Mouse (Mus musculus) hindbrain, embryonic 14.5 days (tissue): ENCODE measurements around the gene Casc3. TPM values are rescaled to one million over a fixed set of nuclear protein-coding genes. Genes with fewer than 3 reads are reported as not detected.
A peak's percentile ranks its signal among the peaks of the same experiment; 100 is the strongest.

Experiments used
- ATAC-seq: fragments of 200-750 bp; cut with Nextera tagmentation; 2 replicates; pipeline ENCODE4 v1.8.0; 2017; ENCODE audit warnings: moderate number of reproducible peaks, mild to moderate bottlenecking, moderate TSS enrichment, moderate library complexity; ENCODE audit not compliant: low FRiP score
- DNase-seq: peaks from one replicate; pipeline ENCODE4 v3.0.0-alpha.2; 2015; ENCODE audit warnings: low spot score
- H3K27ac ChIP-seq: fragments of 300-500 bp; sonication (generic); 2 replicates; pipeline ENCODE4 v1.5.1; 2014; ENCODE audit warnings: mild to moderate bottlenecking, moderate library complexity
- H3K27me3 ChIP-seq: fragments of 300-500 bp; sonication (generic); 2 replicates; pipeline ENCODE4 v1.6.1; 2014; ENCODE audit warnings: mild to moderate bottlenecking, low read length, mixed read lengths; ENCODE audit not compliant: control insufficient read depth, insufficient read depth
- H3K36me3 ChIP-seq: fragments of 300-500 bp; sonication (generic); replicated peaks from 2 replicates; pipeline ENCODE4 v1.6.1; 2014; ENCODE audit not compliant: control insufficient read depth, insufficient read depth
- H3K4me1 ChIP-seq: fragments of 300-500 bp; sonication (generic); replicated peaks from 2 replicates; pipeline ENCODE4 v1.6.1; 2014; ENCODE audit warnings: antibody characterized with exemption, low read length, mixed read lengths; ENCODE audit not compliant: control insufficient read depth, insufficient read depth
- H3K4me2 ChIP-seq: fragments of 300-500 bp; sonication (generic); replicated peaks from 2 replicates; pipeline ENCODE4 v1.6.1; 2014; ENCODE audit warnings: mild to moderate bottlenecking, moderate library complexity
- H3K4me3 ChIP-seq: fragments of 300-500 bp; sonication (generic); replicated peaks from 2 replicates; pipeline ENCODE4 v1.5.1; 2014; ENCODE audit warnings: mild to moderate bottlenecking, low read length
- H3K9ac ChIP-seq: fragments of 300-500 bp; sonication (generic); 2 replicates; pipeline ENCODE4 v1.6.1; 2014
- H3K9me3 ChIP-seq: fragments of 300-500 bp; sonication (generic); 2 replicates; pipeline ENCODE4 v1.6.1; 2016; ENCODE audit warnings: low read length; ENCODE audit not compliant: control insufficient read depth
- WGBS: fragments of 180-500 bp; shearing (Covaris S2); extraction: QIAGEN DNeasy Blood & Tissue Kit; methylation state at CpG from one replicate; pipeline ENCODE4 v1.1.7; 2014; 5-methylcytosine and 5-hydroxymethylcytosine counted together
- polyA plus RNA-seq: library from polyadenylated mRNA; unstranded; fragments of >200 nt; fragmentation: Nextera tagmentation; extraction: Ambion mirVana; gene quantifications from 2 replicates; pipeline ENCODE4 v1.2.1, GENCODE M21; 2014

Gene Casc3
- polyA plus RNA-seq, 1 experiment from 2014 or later, result 49.3 TPM

DNA sequence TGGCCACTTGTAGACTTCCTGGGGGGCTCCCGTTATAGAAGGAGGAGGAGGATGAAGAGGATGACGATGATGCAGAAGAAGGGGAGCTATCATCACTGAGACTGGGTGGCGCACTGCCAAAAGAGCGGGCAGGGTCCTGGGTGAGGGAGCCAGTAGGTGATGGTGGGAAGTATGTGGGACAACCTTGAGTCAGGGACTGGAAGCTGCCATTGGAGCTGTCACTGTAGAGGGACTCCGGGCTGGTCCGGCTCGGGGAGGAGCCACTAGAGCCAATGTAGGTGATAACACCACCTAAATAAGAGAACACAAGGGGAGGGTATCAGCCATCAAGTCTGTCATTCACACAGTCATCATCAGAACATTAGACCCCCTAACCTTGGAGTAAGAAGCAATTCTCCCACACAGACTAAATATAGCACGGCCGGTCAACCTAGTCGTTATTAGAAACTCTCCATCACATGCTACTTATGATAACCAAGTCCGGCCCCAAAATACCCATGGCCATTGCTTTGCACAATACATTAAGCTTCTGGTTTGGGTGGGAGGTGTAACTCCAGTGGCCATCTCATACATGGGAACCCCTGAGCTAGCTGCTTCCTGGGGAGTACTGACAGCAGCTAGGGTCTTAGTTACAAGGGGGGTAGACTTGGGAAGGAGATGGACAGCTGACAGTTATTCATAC lies 32.7 kb upstream of the Casc3 start:
- Histone ChIP-seq H3K27ac (no peak overlapping the region), H3K9me3 (no peaks in the 10 kb centered on the region), H3K4me3 (no peak overlapping the region), H3K4me1 (peaks cover 54% of the 10 kb centered on the region), H3K27me3 (no peaks in the 10 kb centered on the region), H3K4me2 (no peak overlapping the region), H3K36me3 (peaks cover 34% of the 10 kb centered on the region), H3K9ac (no peak overlapping the region)
- DNase-seq (no peak), ATAC-seq (no peak)
- WGBS, result 96% methylated on average over 11 of the region's 11 CpGs

DNA sequence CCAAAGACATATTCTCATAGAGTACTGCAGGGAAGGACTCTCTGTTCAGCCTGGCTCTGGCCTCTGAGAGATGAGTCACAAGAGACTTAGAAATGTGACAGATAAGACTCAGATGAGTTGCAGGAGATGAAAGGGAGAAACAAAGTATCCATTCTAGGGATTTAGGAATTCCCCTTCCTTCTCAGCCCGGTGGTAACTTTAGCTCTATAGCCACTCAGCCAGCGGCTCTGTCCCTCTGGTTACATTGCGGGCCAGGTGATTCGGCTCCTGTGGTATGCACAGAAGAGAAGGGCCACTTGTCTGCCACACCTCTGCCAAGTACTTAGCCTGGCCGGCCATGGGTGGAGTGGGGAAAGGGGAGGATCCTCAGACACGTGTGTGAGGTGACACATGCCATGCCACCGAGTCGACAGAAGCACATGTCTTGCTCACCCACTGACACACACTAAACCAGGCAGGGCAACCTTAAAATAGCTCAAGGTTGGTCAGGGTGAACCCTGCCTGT lies 32.0 kb upstream of the Casc3 start:
- WGBS, result 78% methylated on average over 8 of the region's 8 CpGs
- DNase-seq, result no peak
- Histone ChIP-seq H3K4me1 (peaks cover 48% of the 10 kb centered on the region), H3K4me3 (no peak overlapping the region), H3K9me3 (no peaks in the 10 kb centered on the region), H3K9ac (no peak overlapping the region), H3K36me3 (peaks cover 34% of the 10 kb centered on the region), H3K27ac (no peak overlapping the region), H3K4me2 (peak overlapping the region; percentile 88), H3K27me3 (no peaks in the 10 kb centered on the region)
- no peak for ATAC-seq

DNA sequence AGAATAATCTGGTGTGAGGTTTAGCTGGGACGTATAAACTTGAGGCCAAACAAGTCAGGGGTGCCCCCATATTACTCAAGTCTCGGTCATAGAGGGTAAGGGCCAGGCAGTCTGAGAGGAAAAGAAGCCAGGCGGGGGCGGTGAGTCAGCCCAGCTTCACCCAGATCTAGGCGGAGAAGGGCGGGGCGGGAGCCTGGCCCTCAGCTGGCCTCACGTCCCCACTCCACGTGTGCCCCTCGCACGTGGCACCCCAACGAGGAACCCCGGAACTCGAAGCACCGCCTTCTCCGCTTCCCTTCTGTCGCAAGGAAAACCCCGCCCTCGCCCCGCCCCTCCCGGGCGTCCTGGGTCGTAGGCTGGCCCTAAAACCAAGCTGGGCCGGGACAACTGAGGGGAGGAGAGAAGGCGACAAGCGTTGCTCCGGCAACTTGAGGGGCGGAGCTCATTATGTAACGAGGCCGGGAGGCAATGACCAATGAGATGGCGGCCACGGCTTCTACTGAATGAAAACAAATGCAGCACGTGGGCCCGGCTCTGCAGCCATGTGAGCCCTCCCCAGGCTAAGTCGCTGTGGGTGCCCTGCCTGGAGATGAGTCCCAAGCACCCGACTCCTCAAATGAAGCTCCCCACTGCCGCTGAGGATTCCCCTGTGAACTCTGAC lies 30.9 kb upstream of the Casc3 start:
- Histone ChIP-seq H3K9ac (peak overlapping the region; percentile 41), H3K27me3 (no peaks in the 10 kb centered on the region), H3K36me3 (peaks cover 26% of the 10 kb centered on the region), H3K4me1 (peaks cover 38% of the 10 kb centered on the region), H3K27ac (no peak overlapping the region; the same call in 1 of the 2 replicates), H3K4me2 (peak overlapping the region; percentile 88), H3K9me3 (no peaks in the 10 kb centered on the region), H3K4me3 (peak overlapping the region; percentile 39)
- DNase-seq (peak; percentile 81), ATAC-seq (peak; percentile 46; the same call in 1 of the 2 replicates)
- WGBS, result under 1% methylated on average over 37 of the region's 37 CpGs

DNA sequence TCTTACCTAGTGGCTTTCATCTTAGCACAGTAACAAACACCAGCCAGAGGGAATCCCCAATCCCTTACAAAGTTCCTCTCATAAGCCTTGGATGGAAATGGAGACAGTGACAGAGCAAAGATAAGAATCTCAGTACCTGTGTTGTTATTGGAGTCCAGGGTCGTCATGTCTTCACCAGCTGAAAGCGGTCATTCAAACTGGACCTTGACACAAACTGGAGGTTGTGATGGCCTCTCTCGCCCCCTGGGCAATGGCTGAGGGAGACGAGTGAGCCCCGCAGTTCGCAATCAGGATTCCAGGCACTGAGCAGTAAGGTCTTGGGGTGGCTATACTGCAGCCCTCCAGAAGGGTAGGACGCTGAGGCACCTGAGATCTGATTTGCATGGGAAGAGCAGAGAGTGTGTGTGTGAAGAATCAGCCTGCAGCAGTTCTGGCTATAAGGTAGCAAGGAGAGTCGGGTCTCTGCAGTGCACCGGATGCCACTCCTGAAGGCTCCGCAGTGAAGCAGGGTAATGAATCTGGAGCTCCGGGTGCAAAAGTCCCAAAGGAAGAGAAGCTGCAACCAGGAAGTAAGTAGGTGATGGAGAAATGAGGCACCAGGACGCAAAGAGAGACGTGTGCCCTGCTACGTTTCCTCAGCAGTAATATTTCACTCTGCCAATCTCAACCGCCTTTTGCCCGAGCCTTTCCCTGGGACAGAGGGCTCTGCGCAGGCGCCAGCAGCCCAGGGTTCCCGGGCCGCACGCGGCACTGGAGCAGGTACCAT lies 29.9 kb upstream of the Casc3 start, which contains the start of gene Nr1d1:
Gene Nr1d1, minus strand, starts transcription at position 752 of the 766 bp plus-strand sequence.
- peaks cover 16% of the 10 kb centered on the region for H3K36me3 ChIP-seq
- peak within 1 kb of the TSS; percentile 88 for H3K4me2 ChIP-seq
- peak within 1 kb of the TSS; percentile 39 for H3K4me3 ChIP-seq
- ATAC-seq (0 out of 2 replicates have a peak, but pooled peaks have one; percentile 10), DNase-seq (no peak)
- no peaks in the 10 kb centered on the region for H3K27me3 ChIP-seq
- 2% methylated on average over 22 of the region's 22 CpGs for WGBS
- peaks cover 36% of the 10 kb centered on the region for H3K4me1 ChIP-seq
- peak within 1 kb of the TSS; percentile 63 for H3K27ac ChIP-seq
- no peaks in the 10 kb centered on the region for H3K9me3 ChIP-seq
- peak within 1 kb of the TSS; percentile 41 for H3K9ac ChIP-seq

DNA sequence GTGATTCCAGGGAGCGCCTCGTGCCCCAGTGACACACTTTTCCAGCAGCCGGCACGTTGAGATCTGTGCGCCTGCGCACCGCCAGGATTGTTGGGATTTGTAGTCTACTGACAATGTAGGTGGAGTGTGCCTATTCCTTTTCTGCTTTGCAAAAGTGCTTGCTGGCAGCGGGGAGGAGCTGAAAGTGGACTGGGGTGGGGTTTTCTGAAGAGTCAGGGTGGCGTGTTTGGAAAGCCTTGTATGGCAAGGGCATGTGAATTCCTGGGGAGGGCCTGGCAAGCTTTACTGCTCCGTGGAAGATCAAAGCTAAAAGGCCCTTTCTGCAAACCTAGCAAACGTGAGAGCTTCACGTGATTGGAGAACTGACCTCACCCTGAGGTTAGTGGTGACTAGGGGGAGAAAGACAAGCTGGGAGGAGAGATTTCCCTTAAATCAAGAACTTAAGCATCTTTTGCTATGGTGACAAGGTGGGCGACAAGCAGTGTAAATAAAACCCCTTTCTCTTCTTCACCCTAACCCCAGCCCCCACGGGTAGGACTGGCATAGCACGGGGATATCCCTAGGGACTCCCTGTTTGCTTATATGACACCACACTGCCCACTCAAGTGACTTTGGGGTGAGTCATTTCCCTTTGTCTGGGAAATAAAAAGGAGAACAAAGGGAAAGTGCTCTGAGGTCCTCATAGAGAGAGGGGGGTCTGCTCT lies 29.2 kb upstream of the Casc3 start:
- Histone ChIP-seq H3K9ac (peak overlapping the region; percentile 41), H3K9me3 (no peaks in the 10 kb centered on the region), H3K27me3 (no peaks in the 10 kb centered on the region), H3K4me1 (peaks cover 36% of the 10 kb centered on the region), H3K4me2 (peak overlapping the region; percentile 88), H3K4me3 (peak overlapping the region; percentile 39), H3K36me3 (peaks cover 9% of the 10 kb centered on the region), H3K27ac (peak overlapping the region; percentile 63)
- WGBS, result 7% methylated on average over 15 of the region's 15 CpGs
- DNase-seq, result peak; percentile 95
- ATAC-seq, result peak; percentile 88

DNA sequence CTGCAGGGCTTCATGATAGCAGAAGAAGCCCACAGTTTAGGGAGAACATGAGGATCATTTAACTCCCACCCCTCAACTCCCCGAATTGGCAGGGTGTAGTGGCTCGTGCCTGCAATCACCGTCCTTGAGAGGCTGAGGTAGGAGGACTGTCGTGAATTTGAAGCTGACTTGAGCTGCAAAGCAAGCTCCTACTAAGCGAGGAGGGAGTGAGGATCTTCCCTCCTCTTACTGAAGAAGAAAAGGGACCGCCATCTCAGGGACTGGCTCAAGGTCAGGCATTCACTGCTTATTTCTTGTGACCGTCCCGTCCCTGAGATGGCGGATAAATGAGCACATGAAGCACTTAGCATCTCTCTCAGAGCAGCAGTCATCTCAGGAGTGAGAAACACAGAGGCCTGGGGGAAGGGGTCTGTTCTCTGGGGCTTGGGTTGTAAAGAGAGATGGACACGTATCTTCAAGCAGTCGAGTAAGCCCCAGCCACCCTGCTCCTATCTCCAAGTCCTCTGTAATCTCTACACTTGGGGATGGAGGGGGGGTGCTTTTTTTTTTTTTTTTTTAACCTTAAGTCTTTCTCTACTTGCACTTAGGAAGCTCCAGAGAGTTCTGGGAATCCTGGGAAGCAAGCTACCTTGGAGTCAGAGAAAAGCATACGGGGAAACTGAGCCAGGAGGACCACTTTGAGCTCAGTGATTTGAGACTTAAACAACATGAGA lies 28.5 kb upstream of the Casc3 start:
- Histone ChIP-seq H3K4me3 (no peak overlapping the region), H3K4me2 (peak overlapping the region; percentile 88), H3K27ac (peak overlapping the region; percentile 63), H3K27me3 (no peaks in the 10 kb centered on the region), H3K9me3 (no peaks in the 10 kb centered on the region), H3K9ac (no peak overlapping the region; the same call in 1 of the 2 replicates), H3K4me1 (peaks cover 36% of the 10 kb centered on the region), H3K36me3 (peaks cover 2% of the 10 kb centered on the region)
- 54% methylated on average over 12 of the region's 12 CpGs for WGBS
- DNase-seq, result no peak
- ATAC-seq, result no peak

DNA sequence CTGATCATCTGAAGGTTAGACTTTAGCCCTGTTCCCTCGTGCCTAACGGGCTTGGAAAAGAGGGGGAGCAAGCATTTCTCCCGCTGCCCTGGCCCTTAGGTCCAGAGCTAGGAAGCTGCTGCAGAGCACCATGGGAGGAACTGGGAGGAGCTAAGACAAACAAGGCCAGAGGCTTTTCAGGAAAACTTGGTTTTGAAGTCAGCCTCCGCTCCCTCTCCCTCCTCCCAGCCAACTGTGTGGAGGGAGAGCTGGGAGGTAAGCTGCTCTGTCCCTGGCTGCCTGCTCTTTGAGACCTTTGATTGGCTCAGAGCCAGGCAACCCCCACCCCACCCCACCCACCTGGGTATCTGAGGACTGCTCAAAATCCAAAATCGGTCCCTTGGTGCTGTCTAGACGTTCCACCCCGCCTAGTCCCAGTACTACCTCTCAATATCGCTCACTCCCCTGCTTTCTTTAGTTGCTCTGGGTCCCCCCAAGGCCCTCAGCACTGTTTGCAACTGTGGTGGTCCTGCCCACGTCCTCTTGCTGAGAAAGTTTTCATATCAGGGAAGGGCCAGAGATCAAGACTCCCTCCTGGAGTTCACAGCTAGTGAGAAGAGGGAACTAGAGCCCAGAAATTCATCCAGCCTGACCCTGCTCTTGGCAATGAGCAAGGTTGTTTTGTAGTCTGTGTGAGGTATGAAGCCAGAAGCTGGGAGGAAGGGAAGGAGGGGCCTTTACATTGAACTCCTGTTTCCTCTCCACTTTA lies 27.7 kb upstream of the Casc3 start:
- peaks cover 42% of the 10 kb centered on the region for H3K4me1 ChIP-seq
- H3K36me3 ChIP-seq, result no peaks in the 10 kb centered on the region
- 13% methylated on average over 9 of the region's 9 CpGs for WGBS
- H3K27me3 ChIP-seq, result no peaks in the 10 kb centered on the region
- H3K27ac ChIP-seq, result peak overlapping the region; percentile 33
- H3K9me3 ChIP-seq, result no peaks in the 10 kb centered on the region
- H3K4me2 ChIP-seq, result peak overlapping the region; percentile 13; the same call in 1 of the 2 replicates
- ATAC-seq, result no peak
- H3K4me3 ChIP-seq, result no peak overlapping the region
- DNase-seq, result no peak
- no peak overlapping the region; the same call in 1 of the 2 replicates for H3K9ac ChIP-seq

DNA sequence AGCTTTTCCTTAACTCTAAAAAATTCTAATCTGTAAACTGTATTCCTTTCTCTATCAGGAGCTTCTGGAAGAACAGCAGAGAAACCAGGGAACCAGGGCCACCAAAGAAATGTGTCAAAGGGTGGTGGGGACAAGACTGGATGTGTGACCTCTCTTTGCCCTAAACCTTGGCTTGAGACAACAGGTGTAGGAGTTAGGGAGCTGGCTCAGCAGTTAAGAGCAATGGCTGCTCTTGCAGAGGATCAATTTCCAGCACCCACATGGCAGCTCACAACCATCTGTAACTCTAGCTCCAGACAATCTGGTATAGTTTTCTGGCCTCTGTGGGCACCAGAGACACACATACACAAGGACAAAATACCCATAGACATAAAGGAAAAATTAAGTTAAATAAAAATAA lies 26.8 kb upstream of the Casc3 start:
- no peak for ATAC-seq
- peaks cover 51% of the 10 kb centered on the region for H3K4me1 ChIP-seq
- no peak overlapping the region for H3K27ac ChIP-seq

More for the DNA sequence above, 26.8 kb upstream of the Casc3 start:
- no peaks in the 10 kb centered on the region for H3K27me3 ChIP-seq
- no peaks in the 10 kb centered on the region for H3K9me3 ChIP-seq
- H3K4me2 ChIP-seq, result no peak overlapping the region
- no peak overlapping the region for H3K4me3 ChIP-seq
- DNase-seq, result no peak
- no peaks in the 10 kb centered on the region for H3K36me3 ChIP-seq
- H3K9ac ChIP-seq, result no peak overlapping the region
